Mouse (Mus musculus) embryonic facial prominence, embryonic 11.5 days (tissue): ENCODE results near the gene Plekha4. TPM values are rescaled to one million over a fixed set of nuclear protein-coding genes. Genes with fewer than 3 reads are reported as not detected.
A peak's percentile ranks its signal among the peaks of the same experiment; 100 is the strongest.
"Not testable (repeated sequence)": the region's sequence is repeated elsewhere in the genome, so short reads cannot be mapped to it uniquely, and the experiment has no call there.

Source experiments
- ATAC-seq: fragments of 200-750 bp; cut with Nextera tagmentation; replicated peaks from 2 replicates; pipeline ENCODE4 v1.8.0; 2017; ENCODE audit warnings: low read depth; ENCODE audit not compliant: insufficient number of reproducible peaks, low FRiP score, low TSS enrichment
- DNase-seq: peaks from one replicate; pipeline ENCODE4 v3.0.0-alpha.2; 2015; ENCODE audit warnings: low spot score
- H3K27ac ChIP-seq: fragments of 300-500 bp; sonication (generic); replicated peaks from 2 replicates; pipeline ENCODE4 v1.5.1; 2014; ENCODE audit warnings: mild to moderate bottlenecking, low read depth, low read length, control low read depth
- H3K27me3 ChIP-seq: fragments of 300-500 bp; sonication (generic); 2 replicates; pipeline ENCODE4 v1.6.1; 2014; ENCODE audit warnings: mild to moderate bottlenecking, low read length, moderate library complexity, mixed read lengths; ENCODE audit not compliant: control insufficient read depth, insufficient read depth
- H3K36me3 ChIP-seq: fragments of 300-500 bp; sonication (generic); replicated peaks from 2 replicates; pipeline ENCODE4 v1.6.1; 2014; ENCODE audit warnings: low read depth, mild to moderate bottlenecking, low read length, moderate library complexity, mixed read lengths; ENCODE audit not compliant: control insufficient read depth, insufficient read depth
- H3K4me1 ChIP-seq: fragments of 300-500 bp; sonication (generic); 2 replicates; pipeline ENCODE4 v1.6.1; 2014; ENCODE audit warnings: low read length, mixed read lengths; ENCODE audit not compliant: control insufficient read depth, insufficient read depth
- H3K4me2 ChIP-seq: fragments of 300-500 bp; sonication (generic); 2 replicates; pipeline ENCODE4 v1.6.1; 2014; ENCODE audit warnings: low read depth, mild to moderate bottlenecking, control low read depth, low read length, moderate library complexity
- H3K4me3 ChIP-seq: fragments of 300-500 bp; sonication (generic); 2 replicates; pipeline ENCODE4 v1.5.1; 2014; ENCODE audit warnings: low read depth, low read length, control low read depth
- H3K9ac ChIP-seq: fragments of 300-500 bp; sonication (generic); replicated peaks from 2 replicates; pipeline ENCODE4 v1.6.1; 2014; ENCODE audit warnings: mild to moderate bottlenecking, control low read depth, low read length
- H3K9me3 ChIP-seq: fragments of 300-500 bp; sonication (generic); replicated peaks from 2 replicates; pipeline ENCODE4 v1.6.1; 2016; ENCODE audit warnings: mild to moderate bottlenecking, low read length, inconsistent platforms, mixed read lengths; ENCODE audit not compliant: control insufficient read depth
- WGBS: fragments of 180-500 bp; shearing (Covaris S2); extraction: QIAGEN DNeasy Blood & Tissue Kit; methylation state at CpG from one replicate; pipeline ENCODE4 v1.1.7; 2014; 5-methylcytosine and 5-hydroxymethylcytosine counted together
- polyA plus RNA-seq: library from polyadenylated mRNA; unstranded; fragments of >200 nt; fragmentation: Nextera tagmentation; extraction: Ambion mirVana; gene quantifications from 2 replicates; pipeline ENCODE4 v1.2.1, GENCODE M21; 2014

Gene Plekha4
- polyA plus RNA-seq, 1 experiment from 2014 or later, result 0.62 TPM

GRCm38 (mm10) chr7:45521728-45522184 is 4.4 kb upstream of the Plekha4 start:
- Histone ChIP-seq H3K4me1 (no peaks in the 10 kb centered on the region), H3K27ac (peak overlapping the region; percentile 78), H3K9me3 (no peaks in the 10 kb centered on the region), H3K36me3 (no peaks in the 10 kb centered on the region), H3K9ac (peak overlapping the region; percentile 70), H3K4me2 (peak overlapping the region; percentile 50), H3K4me3 (peak overlapping the region; percentile 44), H3K27me3 (no peaks in the 10 kb centered on the region)
- DNase-seq (peak; percentile 98), ATAC-seq (peak; percentile 55; the same call in 1 of the 2 replicates)
- under 1% methylated on average over 28 of the region's 28 CpGs for WGBS

DNA sequence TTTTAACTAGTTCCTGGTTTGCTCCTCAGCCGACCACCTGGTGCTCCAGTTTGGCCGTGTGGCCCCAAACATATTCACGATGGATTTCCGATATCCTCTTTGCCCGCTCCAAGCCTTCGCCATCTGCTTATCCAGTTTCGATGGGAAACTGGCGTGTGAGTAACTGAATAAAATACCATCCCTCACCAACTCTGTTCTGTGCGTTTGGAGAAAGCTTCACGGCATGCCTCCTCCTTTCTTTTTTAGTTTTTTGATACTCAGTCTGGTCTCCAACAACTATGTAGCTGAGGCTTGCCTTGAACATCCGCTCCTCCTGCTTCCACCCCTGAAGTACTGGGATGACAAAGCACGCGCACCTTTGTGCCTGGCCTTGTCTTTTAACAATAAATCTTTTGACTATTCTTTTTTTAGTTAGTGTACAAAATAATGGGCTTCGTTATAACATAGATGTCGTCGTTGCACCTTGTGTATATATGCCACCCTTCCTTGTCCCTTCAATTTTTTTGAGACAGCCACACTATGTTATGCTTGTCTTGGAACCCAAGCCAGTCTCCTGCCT is 3.9 kb upstream of the Plekha4 start:
- Histone ChIP-seq H3K9me3 (no peaks in the 10 kb centered on the region), H3K27ac (no peak overlapping the region), H3K4me3 (peak overlapping the region; percentile 44), H3K27me3 (no peaks in the 10 kb centered on the region), H3K36me3 (no peaks in the 10 kb centered on the region), H3K4me1 (no peaks in the 10 kb centered on the region), H3K4me2 (peak overlapping the region; percentile 50), H3K9ac (peak overlapping the region; percentile 13; the same call in 1 of the 2 replicates)
- DNase-seq (no peak), ATAC-seq (no peak)
- 53% methylated on average over 16 of the region's 16 CpGs for WGBS

DNA sequence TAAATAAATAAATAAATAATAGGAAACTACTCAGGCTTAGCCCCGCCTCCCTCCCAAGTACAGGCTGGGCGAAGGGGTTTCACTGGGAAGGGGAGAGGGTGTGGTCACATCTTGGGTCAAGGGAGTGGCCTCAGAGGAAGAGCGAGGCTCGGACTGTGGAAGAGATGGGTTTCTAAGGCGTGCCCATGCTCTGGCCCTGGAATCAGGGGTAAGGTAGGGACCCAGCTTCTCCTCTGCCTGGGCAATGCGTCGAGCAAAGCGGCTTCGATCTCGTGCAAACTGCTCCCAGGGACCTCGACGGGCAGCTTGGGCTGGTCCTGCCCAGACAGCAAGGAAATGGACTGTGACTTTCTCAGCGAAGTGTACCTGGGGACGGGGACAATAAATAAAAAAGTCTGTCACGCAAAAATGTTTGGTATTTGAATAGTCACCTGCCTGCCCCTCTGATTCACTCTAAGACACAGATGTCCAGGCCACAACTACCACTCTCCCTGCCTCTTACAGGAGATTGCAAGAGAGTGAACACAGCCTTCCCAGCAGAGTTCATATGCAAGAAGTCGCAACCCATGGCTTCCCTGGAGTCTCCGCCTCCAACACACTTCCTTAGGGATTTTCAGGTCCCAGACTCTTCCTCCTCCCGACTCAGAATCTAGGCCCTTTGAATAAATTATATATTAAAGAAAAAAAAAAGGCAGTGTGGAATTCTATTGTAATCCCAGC is 3.0 kb upstream of the Plekha4 start:
- no peak overlapping the region for H3K9ac ChIP-seq
- 76% methylated on average over 18 of the region's 18 CpGs for WGBS
- no peaks in the 10 kb centered on the region for H3K9me3 ChIP-seq
- no peaks in the 10 kb centered on the region for H3K36me3 ChIP-seq
- H3K4me2 ChIP-seq, result no peak overlapping the region
- H3K27ac ChIP-seq, result no peak overlapping the region
- DNase-seq, result no peak
- no peaks in the 10 kb centered on the region for H3K4me1 ChIP-seq
- no peak for ATAC-seq
- H3K27me3 ChIP-seq, result no peaks in the 10 kb centered on the region
- 0 out of 2 replicates have a peak overlapping the region, but pooled peaks have one; percentile 1 for H3K4me3 ChIP-seq

DNA sequence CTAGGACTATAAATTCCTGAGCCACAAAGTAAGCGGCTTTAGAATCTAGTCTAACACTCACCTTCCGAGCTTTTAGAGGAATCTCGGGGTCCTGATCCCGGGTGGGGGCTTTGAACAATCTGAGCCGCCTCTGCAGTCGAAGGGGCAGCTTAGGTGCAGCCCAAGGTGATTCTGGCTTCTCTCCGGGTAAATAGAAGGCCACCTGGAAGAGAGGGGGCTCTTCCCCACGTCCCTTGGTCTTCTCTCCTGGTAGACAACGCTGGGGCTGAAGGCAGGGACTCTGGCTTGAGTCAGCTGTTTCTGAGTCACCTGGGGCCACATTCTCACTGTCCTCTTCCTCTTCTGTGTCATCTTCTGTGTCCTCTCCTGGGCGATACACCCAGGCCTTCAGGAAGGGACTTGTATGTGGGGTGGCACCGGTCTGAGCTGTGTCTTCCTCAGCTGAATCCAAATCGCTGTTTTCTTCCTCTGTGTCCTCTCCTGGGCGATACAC is 2.4 kb upstream of the Plekha4 start:
- Histone ChIP-seq H3K9ac (no peak overlapping the region), H3K36me3 (no peaks in the 10 kb centered on the region), H3K9me3 (no peaks in the 10 kb centered on the region), H3K4me3 (no peak overlapping the region), H3K27ac (no peak overlapping the region), H3K27me3 (no peaks in the 10 kb centered on the region), H3K4me2 (no peak overlapping the region), H3K4me1 (no peaks in the 10 kb centered on the region)
- DNase-seq, result no peak
- ATAC-seq, result no peak
- 80% methylated on average over 13 of the region's 13 CpGs for WGBS

- ATAC-seq (no peak; the same call in 1 of the 2 replicates), DNase-seq (no peak)
- WGBS, result 30% methylated on average over 12 of the region's 12 CpGs
- Histone ChIP-seq H3K4me1 (no peaks in the 10 kb centered on the region), H3K9me3 (no peaks in the 10 kb centered on the region), H3K27ac (no peak overlapping the region), H3K27me3 (no peaks in the 10 kb centered on the region), H3K9ac (peak overlapping the region; percentile 85), H3K4me3 (peak overlapping the region; percentile 77), H3K4me2 (peak overlapping the region; percentile 84), H3K36me3 (no peaks in the 10 kb centered on the region)
Observed at GRCm38 (mm10) chr7:45524841-45525621, 1.1 kb upstream of the Plekha4 start.

DNA sequence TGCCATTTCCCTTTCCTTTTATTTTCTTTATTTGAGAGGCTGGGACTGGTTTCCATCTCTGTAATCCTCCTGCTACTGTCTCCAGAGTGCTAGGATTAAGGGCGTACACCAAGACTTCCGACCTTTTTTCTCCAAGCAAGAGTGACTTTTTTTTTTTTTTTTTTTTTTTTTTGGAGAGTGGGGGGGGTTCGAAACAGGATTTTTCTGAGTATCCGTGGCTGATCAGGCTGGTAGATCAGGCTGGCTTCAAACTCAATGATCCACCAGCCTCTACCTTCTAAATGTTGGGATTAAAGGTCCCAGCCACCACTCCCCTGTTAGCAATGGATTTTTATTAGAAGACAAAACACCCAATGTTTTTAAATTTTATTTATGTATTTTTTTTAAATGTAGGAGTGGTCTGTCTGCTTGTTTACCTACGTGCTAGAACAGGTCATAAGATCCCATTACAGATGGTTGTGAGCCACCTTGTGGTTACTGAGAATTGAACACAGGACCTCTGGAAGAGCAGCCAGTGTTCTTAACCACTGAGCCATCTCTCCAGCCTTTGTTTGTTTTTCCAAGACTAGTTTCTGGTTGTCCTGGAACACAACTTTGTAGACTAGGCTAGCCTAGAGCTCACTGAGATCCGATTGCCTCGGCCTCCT is 467 bp downstream of the Plekha4 start:
- H3K9me3 ChIP-seq, result no peaks in the 10 kb centered on the region
- H3K4me2 ChIP-seq, result peak overlapping the region; percentile 84
- no peaks in the 10 kb centered on the region for H3K27me3 ChIP-seq
- H3K9ac ChIP-seq, result peak overlapping the region; percentile 85
- H3K4me3 ChIP-seq, result peak overlapping the region; percentile 77
- H3K36me3 ChIP-seq, result no peaks in the 10 kb centered on the region
- no peaks in the 10 kb centered on the region for H3K4me1 ChIP-seq
- ATAC-seq (no peak), DNase-seq (peak; percentile 21)
- H3K27ac ChIP-seq, result 0 out of 2 replicates have a peak overlapping the region, but pooled peaks have one; percentile 31
- WGBS, result 25% methylated on average over 7 of the region's 7 CpGs

DNA sequence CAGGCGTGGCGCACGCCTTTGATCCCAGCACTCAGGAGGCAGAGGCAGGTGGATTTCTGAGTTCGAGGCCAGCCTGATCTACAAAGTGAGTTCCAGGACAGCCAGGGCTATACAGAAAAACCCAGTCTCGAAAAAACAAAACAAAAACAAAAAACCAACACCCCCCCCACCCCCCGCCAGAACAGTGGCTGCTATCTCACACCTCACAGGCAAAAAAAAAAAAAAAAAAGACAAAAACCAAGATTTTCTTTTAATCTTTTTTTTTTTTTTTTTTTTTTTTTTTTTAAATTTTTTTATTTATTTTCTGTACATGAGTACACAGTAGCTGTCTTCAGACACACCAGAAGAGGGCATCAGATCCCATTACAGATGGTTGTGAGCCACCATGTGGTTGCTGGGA is 1.0 kb downstream of the Plekha4 start:
- not testable (repeated sequence) for ATAC-seq, H3K4me1 ChIP-seq, H3K9me3 ChIP-seq, H3K36me3 ChIP-seq, H3K27me3 ChIP-seq, H3K27ac ChIP-seq, DNase-seq, H3K9ac ChIP-seq, H3K4me2 ChIP-seq, H3K4me3 ChIP-seq
- 85% methylated on average over 6 of the region's 6 CpGs for WGBS
